Mouse (Mus musculus) spleen, adult 18-20 months (tissue): ENCODE results near the gene Ttc22.

Experiments
- DNase-seq, 2 experiments: peaks; one replicate each; pipeline ENCODE4 v3.0.0; 2022; ENCODE audit warnings: mixed read lengths in 2 of 2

Gene Ttc22

GRCm38 (mm10) chr4:106664697-106665096 lies 42.5 kb downstream of the Ttc22 start:
- no peak for DNase-seq

- DNase-seq, result no peak
Measured at GRCm38 (mm10) chr4:106665269-106665668, 43.0 kb downstream of the Ttc22 start.

GRCm38 (mm10) chr4:106665673-106666072 lies 43.4 kb downstream of the Ttc22 start:
- DNase-seq, result no peak

- DNase-seq, result no peak
Measured at GRCm38 (mm10) chr4:106666546-106666945, 44.3 kb downstream of the Ttc22 start.

- DNase-seq, result no peak
Measured at GRCm38 (mm10) chr4:106676749-106677148, 54.5 kb downstream of the Ttc22 start.

- DNase-seq, result peak; percentile 76 to 85
Measured at GRCm38 (mm10) chr4:106678442-106679118, 56.3 kb downstream of the Ttc22 start, which contains the start of gene Ttc4. Gene Ttc4, minus strand, starts transcription at chr4:106678944.

- DNase-seq, result no peak
Measured at GRCm38 (mm10) chr4:106679152-106679551, 56.9 kb downstream of the Ttc22 start.

GRCm38 (mm10) chr4:106680955-106681354 lies 58.7 kb downstream of the Ttc22 start:
- DNase-seq, result no peak

GRCm38 (mm10) chr4:106688636-106689296 lies 66.5 kb downstream of the Ttc22 start:
- no peak for DNase-seq
